Mouse (Mus musculus) neural tube, embryonic 14.5 days (tissue): ENCODE measurements around the gene Psmd8. TPM values are rescaled to one million over a fixed set of nuclear protein-coding genes. Genes with fewer than 3 reads are reported as not detected.

Experiments
- ATAC-seq: fragments of 200-750 bp; cut with Nextera tagmentation; 2 replicates; pipeline ENCODE4 v1.8.0; 2017; ENCODE audit warnings: low read depth, mild to moderate bottlenecking, moderate TSS enrichment, moderate library complexity
- H3K27ac ChIP-seq: fragments of 300-500 bp; sonication (generic); 2 replicates; pipeline ENCODE4 v1.5.1; 2014; ENCODE audit warnings: low read depth, mild to moderate bottlenecking, control low read depth, low read length, moderate library complexity, mixed read lengths
- H3K27me3 ChIP-seq: fragments of 300-500 bp; sonication (generic); 2 replicates; pipeline ENCODE4 v1.6.1; 2014; ENCODE audit warnings: low read length; ENCODE audit not compliant: control insufficient read depth, insufficient read depth
- H3K36me3 ChIP-seq: fragments of 300-500 bp; sonication (generic); 2 replicates; pipeline ENCODE4 v1.6.1; 2014; ENCODE audit warnings: low read length, mixed read lengths; ENCODE audit not compliant: control insufficient read depth, insufficient read depth
- H3K4me1 ChIP-seq: fragments of 300-500 bp; sonication (generic); 2 replicates; pipeline ENCODE4 v1.6.1; 2014; ENCODE audit warnings: low read length; ENCODE audit not compliant: control insufficient read depth, insufficient read depth
- H3K4me2 ChIP-seq: fragments of 300-500 bp; sonication (generic); 2 replicates; pipeline ENCODE4 v1.6.1; 2014; ENCODE audit warnings: mild to moderate bottlenecking, low read depth, low read length, control low read depth
- H3K4me3 ChIP-seq: fragments of 300-500 bp; sonication (generic); 2 replicates; pipeline ENCODE4 v1.5.1; 2014; ENCODE audit warnings: low read depth, low read length, control low read depth, mixed read lengths
- H3K9ac ChIP-seq: fragments of 300-500 bp; sonication (generic); replicated peaks from 2 replicates; pipeline ENCODE4 v1.6.1; 2014; ENCODE audit warnings: low read depth, mild to moderate bottlenecking, control low read depth, low read length, mixed read lengths
- H3K9me3 ChIP-seq: fragments of 300-500 bp; sonication (generic); 2 replicates; pipeline ENCODE4 v1.6.1; 2016; ENCODE audit warnings: low read length; ENCODE audit not compliant: control insufficient read depth
- WGBS: fragments of 180-500 bp; shearing (Covaris S2); extraction: QIAGEN DNeasy Blood & Tissue Kit; methylation state at CpG from one replicate; pipeline ENCODE4 v1.1.7; 2014; 5-methylcytosine and 5-hydroxymethylcytosine counted together
- polyA plus RNA-seq: library from polyadenylated mRNA; unstranded; fragments of >200 nt; fragmentation: Nextera tagmentation; extraction: Ambion mirVana; gene quantifications from 2 replicates; pipeline ENCODE4 v1.2.1, GENCODE M21; 2014

Psmd8 gene
- polyA plus RNA-seq, 1 experiment from 2014 or later = 301 TPM

DNA sequence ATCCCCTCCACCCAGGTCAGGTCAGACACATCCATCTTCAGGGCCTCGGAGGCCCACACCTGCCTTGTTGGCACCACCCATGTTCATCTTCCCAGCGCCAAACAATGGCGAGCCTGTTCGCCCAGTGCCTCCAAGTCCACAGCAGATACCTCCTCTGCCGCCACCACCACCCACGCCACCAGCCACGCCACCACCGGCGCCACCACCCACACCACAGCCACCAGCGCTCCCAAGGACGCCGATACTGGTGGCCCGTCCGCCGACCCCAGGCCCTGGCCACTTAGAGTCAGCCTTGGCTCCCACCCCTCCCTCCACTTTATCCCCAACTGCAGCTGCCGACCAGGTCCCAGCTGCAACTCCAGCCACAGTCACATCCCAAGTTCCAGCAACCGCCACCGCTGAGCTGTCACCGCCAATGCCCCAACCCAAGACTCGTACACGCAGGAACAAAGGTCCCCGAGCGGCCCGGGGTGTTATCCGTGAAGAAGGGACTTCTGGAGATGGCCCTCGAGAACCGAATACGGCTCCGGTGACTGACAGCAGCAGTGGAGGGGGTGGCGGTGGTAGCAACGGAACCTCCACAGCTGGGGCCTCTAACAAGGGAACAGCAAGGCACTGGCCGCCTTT lies 8.0 kb downstream of the Psmd8 start:
- H3K9ac ChIP-seq = no peak overlapping the region
- no peak overlapping the region for H3K4me3 ChIP-seq
- no peak overlapping the region for H3K27ac ChIP-seq
- peaks cover 17% of the 10 kb centered on the region for H3K4me1 ChIP-seq
- no peak for ATAC-seq
- 27% methylated on average over 31 of the region's 32 CpGs for WGBS
- no peaks in the 10 kb centered on the region for H3K9me3 ChIP-seq
- no peak overlapping the region for H3K4me2 ChIP-seq
- H3K36me3 ChIP-seq = peaks cover 25% of the 10 kb centered on the region
- H3K27me3 ChIP-seq = peaks cover 29% of the 10 kb centered on the region

DNA sequence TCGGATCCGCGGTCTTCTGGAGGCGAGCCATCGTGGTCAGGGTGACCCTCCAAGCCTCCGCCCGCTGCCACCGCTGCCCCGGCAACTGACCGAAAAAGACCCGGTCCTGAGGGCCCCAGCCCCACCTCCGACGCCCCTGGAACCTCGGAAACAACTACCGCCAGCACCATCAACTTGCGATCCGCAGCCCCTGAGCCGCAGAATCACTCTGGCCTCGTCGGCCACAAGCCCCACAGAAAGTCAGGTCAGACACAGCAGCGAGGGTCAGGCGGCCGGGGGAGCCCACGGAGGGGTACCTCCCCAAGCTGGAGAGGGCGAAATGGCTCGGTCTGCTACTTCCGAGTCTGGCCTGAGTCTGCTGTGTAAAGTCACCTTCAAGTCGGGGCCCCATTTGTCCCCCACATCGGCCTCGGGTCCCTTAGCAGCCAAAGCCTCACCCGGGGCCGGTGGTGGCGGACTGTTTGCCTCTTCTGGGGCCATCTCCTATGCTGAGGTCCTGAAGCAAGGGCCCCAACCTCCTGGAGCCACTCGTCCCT lies 8.9 kb downstream of the Psmd8 start:
- WGBS = 6% methylated on average over 34 of the region's 34 CpGs
- H3K9ac ChIP-seq = no peak overlapping the region
- H3K4me2 ChIP-seq = peak overlapping the region; percentile 60; the same call in 1 of the 2 replicates
- H3K4me3 ChIP-seq = peak overlapping the region; percentile 68
- H3K9me3 ChIP-seq = no peaks in the 10 kb centered on the region
- ATAC-seq = no peak
- peaks cover 18% of the 10 kb centered on the region for H3K4me1 ChIP-seq
- H3K36me3 ChIP-seq = peaks cover 25% of the 10 kb centered on the region
- peaks cover 29% of the 10 kb centered on the region for H3K27me3 ChIP-seq
- H3K27ac ChIP-seq = no peak overlapping the region

DNA sequence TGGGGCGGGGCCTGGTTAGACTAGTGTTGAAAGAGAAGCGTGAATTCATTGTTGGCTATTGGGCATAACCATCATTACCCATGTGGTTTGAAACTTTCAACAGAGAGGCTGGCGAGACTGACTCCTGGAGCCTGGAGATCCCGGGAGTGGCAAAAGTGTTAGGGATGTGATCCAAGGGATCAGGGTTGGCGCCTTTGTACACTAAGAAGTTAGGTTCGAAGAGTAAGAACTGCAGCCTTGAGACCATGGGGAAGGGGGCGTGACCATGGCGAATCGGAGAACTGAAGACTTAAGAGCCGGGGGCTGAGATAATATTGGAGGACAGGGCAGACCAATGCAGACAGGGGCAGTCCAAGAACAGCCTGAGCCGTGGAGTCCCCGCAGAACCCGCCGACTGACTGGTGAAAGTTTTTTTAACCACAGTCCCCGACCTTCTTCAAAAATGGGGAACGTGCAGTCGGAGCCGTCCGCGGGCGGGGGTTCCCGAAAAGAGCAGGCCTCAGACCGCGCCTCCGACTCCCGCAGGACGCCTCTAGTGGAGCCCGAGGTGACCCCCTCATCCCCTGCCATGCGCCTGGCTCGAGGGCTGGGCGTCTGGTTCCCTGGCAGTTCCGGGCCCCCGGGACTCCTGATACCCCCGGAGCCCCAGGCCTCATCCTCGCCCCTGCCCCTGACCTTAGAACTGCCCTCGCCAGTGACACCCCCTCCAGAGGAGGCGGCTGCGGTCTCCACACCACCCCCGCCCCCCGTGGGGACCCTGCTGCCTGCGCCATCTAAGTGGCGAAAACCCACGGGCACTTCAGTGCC lies 9.5 kb downstream of the Psmd8 start:
- H3K4me1 ChIP-seq = peaks cover 18% of the 10 kb centered on the region
- no peaks in the 10 kb centered on the region for H3K9me3 ChIP-seq
- H3K4me2 ChIP-seq = peak overlapping the region; percentile 60
- H3K9ac ChIP-seq = no peak overlapping the region
- H3K4me3 ChIP-seq = peak overlapping the region; percentile 68
- H3K27me3 ChIP-seq = peaks cover 29% of the 10 kb centered on the region
- ATAC-seq = no peak
- H3K36me3 ChIP-seq = peaks cover 22% of the 10 kb centered on the region
- H3K27ac ChIP-seq = no peak overlapping the region
- WGBS = under 1% methylated on average over 42 of the region's 43 CpGs

DNA sequence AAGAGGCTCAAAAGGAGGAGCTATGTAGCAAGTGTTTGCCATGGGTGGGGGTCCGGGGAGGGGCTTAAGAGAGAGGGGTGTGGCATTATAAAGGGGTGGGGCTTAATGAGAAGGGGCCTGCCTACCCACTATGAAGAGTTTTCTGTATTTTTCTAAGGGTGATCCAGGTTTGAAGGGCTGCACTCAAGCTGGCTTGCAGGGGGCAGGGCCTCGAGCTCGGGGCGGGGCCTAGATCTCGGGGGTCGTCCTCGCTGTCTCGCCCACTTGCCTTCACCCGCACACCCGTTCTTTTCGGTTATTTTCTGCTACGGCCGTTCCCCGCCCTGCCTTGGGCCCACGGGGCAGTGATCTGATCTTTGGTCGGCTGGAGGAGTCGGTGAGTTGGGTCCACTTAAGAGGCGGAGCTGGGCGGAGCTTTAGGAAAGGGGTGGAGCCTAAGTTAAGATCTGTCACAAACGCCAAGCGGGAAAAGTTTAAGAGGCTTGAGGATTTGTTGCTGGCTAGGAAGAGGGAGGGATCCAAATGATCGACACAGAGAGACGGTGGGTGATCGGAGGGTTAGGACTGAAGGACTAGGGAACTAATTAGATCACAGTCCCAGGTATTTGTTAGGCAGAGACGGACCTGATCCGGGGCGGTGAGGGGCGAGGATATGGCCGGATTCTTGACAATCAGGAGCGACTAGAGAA lies 10.3 kb downstream of the Psmd8 start, which contains the start of the genes Ggn and Spred3:
Gene Ggn (plus strand): TSS at position 145 of the 689 bp plus-strand sequence.
Gene Spred3 (minus strand): TSS at position 346 of the 689 bp plus-strand sequence.
- Histone ChIP-seq H3K4me3 (peak within 1 kb of the TSS; percentile 68), H3K27ac (peak within 1 kb of the TSS; percentile 78), H3K9ac (peak within 1 kb of the TSS; percentile 74), H3K4me2 (peak within 1 kb of the TSS; percentile 60), H3K9me3 (no peaks in the 10 kb centered on the region), H3K27me3 (peaks cover 29% of the 10 kb centered on the region), H3K4me1 (peaks cover 18% of the 10 kb centered on the region), H3K36me3 (peaks cover 14% of the 10 kb centered on the region)
- ATAC-seq = peak; percentile 56
- under 1% methylated on average over 30 of the region's 30 CpGs for WGBS

DNA sequence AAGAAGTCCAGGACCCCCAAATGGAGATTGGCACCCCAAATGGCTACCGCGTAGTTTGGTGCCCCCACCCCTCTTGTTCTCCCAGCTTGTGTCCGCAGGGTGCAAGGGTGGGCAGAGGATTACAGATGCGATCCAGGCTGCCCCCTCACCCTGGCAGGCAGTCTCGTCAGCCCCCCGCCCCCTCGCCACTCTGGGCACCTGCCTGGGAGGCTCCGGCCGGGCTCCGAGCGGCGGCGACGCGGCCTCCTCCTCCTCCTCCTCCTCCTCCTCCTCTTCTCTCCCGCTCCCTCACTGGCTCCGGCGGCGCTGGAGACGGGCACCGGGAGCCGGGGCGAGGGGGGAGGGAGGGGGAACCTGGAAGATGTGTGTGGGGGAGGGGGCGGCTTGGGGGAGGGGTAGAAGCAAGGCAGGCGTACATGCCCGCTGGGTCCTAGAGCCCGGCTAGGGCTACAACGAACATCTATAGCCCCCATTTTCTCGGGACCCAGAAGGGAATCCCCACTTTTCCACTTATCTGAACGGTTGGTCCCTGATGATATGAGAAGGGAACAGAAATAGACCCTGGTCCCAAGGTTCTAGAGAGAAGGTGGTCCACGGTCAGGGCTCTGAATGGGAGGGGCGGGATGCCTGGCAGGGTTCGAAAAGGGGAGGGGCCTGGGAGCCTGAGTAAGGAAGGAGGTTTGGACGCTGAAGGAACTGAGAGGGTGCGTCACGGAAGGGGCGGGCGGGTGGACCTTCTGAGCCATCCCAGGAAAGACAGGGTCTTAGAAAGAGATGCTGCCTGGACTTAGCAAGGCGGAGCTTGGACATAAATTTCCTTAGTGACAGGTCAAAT lies 11.1 kb downstream of the Psmd8 start:
- H3K4me2 ChIP-seq = peak overlapping the region; percentile 60
- peak overlapping the region; percentile 68 for H3K4me3 ChIP-seq
- no peaks in the 10 kb centered on the region for H3K9me3 ChIP-seq
- H3K4me1 ChIP-seq = peaks cover 18% of the 10 kb centered on the region
- H3K27ac ChIP-seq = peak overlapping the region; percentile 78
- WGBS = under 1% methylated on average over 34 of the region's 39 CpGs
- H3K9ac ChIP-seq = peak overlapping the region; percentile 74
- peaks cover 11% of the 10 kb centered on the region for H3K36me3 ChIP-seq
- H3K27me3 ChIP-seq = peaks cover 29% of the 10 kb centered on the region
- peak; percentile 80 for ATAC-seq

DNA sequence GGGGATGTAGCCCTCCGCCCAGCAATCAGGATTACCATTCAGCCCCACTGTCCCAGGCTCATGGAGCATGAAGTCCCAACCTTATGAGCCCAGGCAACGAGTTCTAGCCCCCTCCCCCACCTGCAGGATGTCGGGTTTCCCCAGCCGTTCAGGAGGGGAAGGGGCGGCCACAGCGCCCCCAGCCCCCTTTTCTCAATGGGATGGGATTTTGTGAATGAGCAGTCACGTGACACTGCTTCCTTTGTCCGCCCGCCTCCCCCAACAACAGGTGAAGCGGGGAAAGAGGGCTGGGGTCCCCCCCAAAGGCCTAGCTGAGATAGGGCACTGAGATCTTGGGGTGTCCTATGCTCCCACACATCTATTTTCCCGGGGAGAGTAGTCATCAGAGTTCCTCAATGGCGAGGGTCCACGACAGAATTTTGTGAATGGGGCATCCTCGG lies 11.7 kb downstream of the Psmd8 start:
- Histone ChIP-seq H3K4me3 (peak overlapping the region; percentile 68), H3K9me3 (no peaks in the 10 kb centered on the region), H3K4me1 (peaks cover 18% of the 10 kb centered on the region), H3K9ac (peak overlapping the region; percentile 74), H3K36me3 (peaks cover 9% of the 10 kb centered on the region), H3K4me2 (peak overlapping the region; percentile 60), H3K27ac (peak overlapping the region; percentile 78), H3K27me3 (peaks cover 26% of the 10 kb centered on the region)
- 0% methylated on average over 14 of the region's 14 CpGs for WGBS
- ATAC-seq = peak; percentile 29

DNA sequence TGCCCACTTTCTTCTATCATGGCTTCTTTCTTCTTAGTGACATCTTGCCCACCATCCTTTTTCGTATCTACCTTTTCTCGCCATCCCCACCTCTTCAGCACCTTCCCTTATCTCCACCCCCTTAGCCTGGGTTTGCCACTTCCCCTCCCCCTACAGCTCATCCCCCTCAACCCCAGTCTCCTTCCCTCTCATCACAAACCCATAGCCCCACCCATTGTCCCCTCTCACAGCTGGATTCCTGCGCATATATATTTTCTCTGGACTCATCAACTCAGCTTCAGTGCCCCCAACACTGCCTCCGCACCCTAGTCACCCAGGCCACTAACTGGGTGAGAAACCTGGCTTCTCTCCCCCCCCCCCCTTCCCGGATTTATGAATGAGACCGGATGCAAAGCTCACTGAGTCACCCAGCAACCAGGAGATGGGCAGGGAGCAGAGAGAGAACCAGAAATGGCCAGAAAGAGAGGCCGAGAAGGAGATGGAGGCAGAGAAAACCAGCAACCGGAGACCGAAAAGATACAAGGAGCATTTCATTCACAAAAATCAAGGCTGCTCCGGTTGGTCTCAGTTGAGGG lies 12.3 kb downstream of the Psmd8 start:
- Histone ChIP-seq H3K36me3 (peaks cover 3% of the 10 kb centered on the region; the same call in 1 of the 2 replicates), H3K4me2 (peak overlapping the region; percentile 60), H3K4me1 (peaks cover 18% of the 10 kb centered on the region), H3K4me3 (peak overlapping the region; percentile 68), H3K9ac (peak overlapping the region; percentile 74), H3K27me3 (peaks cover 20% of the 10 kb centered on the region), H3K27ac (peak overlapping the region; percentile 78; the same call in 1 of the 2 replicates), H3K9me3 (no peaks in the 10 kb centered on the region)
- under 1% methylated on average over 10 of the region's 10 CpGs for WGBS
- no peak for ATAC-seq

DNA sequence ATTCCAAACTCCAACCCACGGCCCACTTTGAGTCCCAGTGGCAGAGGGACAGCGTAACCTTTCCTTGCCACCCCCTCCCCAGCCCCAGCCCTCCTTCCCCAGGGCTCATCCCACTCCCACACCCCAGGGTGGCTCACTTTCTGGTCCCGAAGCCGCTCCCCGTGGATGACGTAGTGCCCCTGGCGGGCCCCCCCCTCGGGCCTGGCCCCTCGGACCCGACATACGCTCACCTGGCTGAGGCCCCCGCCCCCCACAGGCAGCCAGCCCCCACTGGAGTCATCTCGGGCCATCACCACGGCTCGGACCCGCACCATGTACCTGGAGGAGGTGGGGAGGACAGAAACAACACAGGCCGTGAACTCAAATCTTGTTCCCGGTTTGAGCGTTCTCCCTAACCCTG lies 12.8 kb downstream of the Psmd8 start:
- Histone ChIP-seq H3K27me3 (peaks cover 16% of the 10 kb centered on the region), H3K4me2 (peak overlapping the region; percentile 60), H3K9me3 (no peaks in the 10 kb centered on the region), H3K4me1 (peaks cover 18% of the 10 kb centered on the region), H3K4me3 (peak overlapping the region; percentile 68; the same call in 1 of the 2 replicates), H3K9ac (peak overlapping the region; percentile 39; the same call in 1 of the 2 replicates), H3K36me3 (0 out of 2 replicates have a peak, but pooled peaks cover 3% of the 10 kb centered on the region), H3K27ac (no peak overlapping the region)
- ATAC-seq = no peak
- WGBS = 17% methylated on average over 19 of the region's 19 CpGs
